Mouse (Mus musculus) cerebellum, adult 2 months (tissue): ENCODE results near the gene Gm49388. TPM values are rescaled to one million over a fixed set of nuclear protein-coding genes. Genes with fewer than 3 reads are reported as not detected.

Source experiments
- DNase-seq, 2 experiments: peaks; one replicate each; pipeline ENCODE4 v3.0.0; 2021
- H3K27ac ChIP-seq: fragments of 200-500 bp; 2 replicates; pipeline ENCODE4 v1.5.1; 2012; ENCODE audit warnings: low read length, control low read depth, inconsistent platforms; ENCODE audit not compliant: insufficient read depth
- H3K27me3 ChIP-seq: fragments of 200-500 bp; 2 replicates; pipeline ENCODE4 v1.6.1; 2012; ENCODE audit warnings: inconsistent platforms, mild to moderate bottlenecking, low read length, moderate library complexity; ENCODE audit not compliant: control insufficient read depth, insufficient read depth
- H3K4me1 ChIP-seq: fragments of 200-500 bp; 2 replicates; pipeline ENCODE4 v1.6.1; 2011; ENCODE audit warnings: low read length; ENCODE audit not compliant: control insufficient read depth, insufficient read depth
- H3K4me3 ChIP-seq: fragments of 200-500 bp; replicated peaks from 2 replicates; pipeline ENCODE3; 2011; ENCODE audit warnings: mild to moderate bottlenecking, low read depth, low read length, control low read depth; ENCODE audit not compliant: insufficient read depth
- CTCF ChIP-seq: fragments of 200-500 bp; IDR thresholded peaks from 2 replicates; pipeline ENCODE4 v1.5.1; 2011; ENCODE audit warnings: low read depth, mild to moderate bottlenecking, control low read depth, low read length, moderate library complexity, borderline replicate concordance; ENCODE audit not compliant: insufficient read depth
- POLR2A ChIP-seq: fragments of 200-500 bp; IDR thresholded peaks from 2 replicates; pipeline ENCODE4 v1.6.1; 2011; ENCODE audit warnings: low read length, control low read depth, borderline replicate concordance; ENCODE audit not compliant: insufficient read depth
- WGBS: fragments of 180-500 bp; shearing (Covaris S2); methylation state at CpG from one replicate; pipeline ENCODE4 v1.1.7; 2018; 5-methylcytosine and 5-hydroxymethylcytosine counted together
- polyA plus RNA-seq: library from polyadenylated mRNA; depleted of rRNA; stranded (reverse); fragments of >200 nt; gene quantifications from 2 replicates; pipeline ENCODE4 v1.2.3, GENCODE M21; 2012

The Gm49388 gene
- polyA plus RNA-seq, 1 experiment: 0.47 TPM

- no peak for DNase-seq
- Histone ChIP-seq H3K27ac (no peak overlapping the region), H3K4me1 (peaks cover 11% of the 10 kb centered on the region; the same call in 1 of the 2 replicates), H3K27me3 (no peaks in the 10 kb centered on the region), H3K4me3 (no peak overlapping the region)
- WGBS: 88% methylated on average over 3 of the region's 3 CpGs
- no peak for TF ChIP-seq CTCF
- no peak for TF ChIP-seq POLR2A
Measured at GRCm38 (mm10) chr7:127760478-127760877, 24.9 kb upstream of the Gm49388 start.

GRCm38 (mm10) chr7:127761026-127761425 lies 24.4 kb upstream of the Gm49388 start:
- Histone ChIP-seq H3K4me1 (peaks cover 8% of the 10 kb centered on the region; the same call in 1 of the 2 replicates), H3K4me3 (no peak overlapping the region), H3K27ac (no peak overlapping the region), H3K27me3 (no peaks in the 10 kb centered on the region)
- 18% methylated on average over 7 of the region's 7 CpGs for WGBS
- peak; percentile 69 to 79 for DNase-seq
- TF ChIP-seq CTCF (peak; percentile 94), POLR2A (no peak)

- DNase-seq: no peak
- Histone ChIP-seq H3K27me3 (no peaks in the 10 kb centered on the region), H3K4me1 (no peaks in the 10 kb centered on the region), H3K27ac (no peak overlapping the region), H3K4me3 (no peak overlapping the region)
- no peak for TF ChIP-seq CTCF
- no peak for TF ChIP-seq POLR2A
- WGBS: 92% methylated on average over 4 of the region's 4 CpGs
Measured at GRCm38 (mm10) chr7:127763642-127764041, 21.8 kb upstream of the Gm49388 start.

- 82% methylated on average over 2 of the region's 2 CpGs for WGBS
- Histone ChIP-seq H3K27ac (no peak overlapping the region), H3K4me3 (no peak overlapping the region), H3K27me3 (no peaks in the 10 kb centered on the region), H3K4me1 (no peaks in the 10 kb centered on the region)
- no peak for DNase-seq
- TF ChIP-seq POLR2A: no peak
- no peak for TF ChIP-seq CTCF
Measured at GRCm38 (mm10) chr7:127765756-127766155, 19.7 kb upstream of the Gm49388 start.

- 79% methylated on average over 17 of the region's 17 CpGs for WGBS
- no peak for DNase-seq
- TF ChIP-seq POLR2A: no peak
- no peak for TF ChIP-seq CTCF
Measured at GRCm38 (mm10) chr7:127766851-127767609, 18.4 kb upstream of the Gm49388 start.

GRCm38 (mm10) chr7:127767671-127768345 lies 17.6 kb upstream of the Gm49388 start:
- Histone ChIP-seq H3K4me3 (no peak overlapping the region), H3K27ac (no peak overlapping the region), H3K27me3 (no peaks in the 10 kb centered on the region), H3K4me1 (no peaks in the 10 kb centered on the region)
- TF ChIP-seq CTCF (no peak), POLR2A (no peak)
- 81% methylated on average over 19 of the region's 19 CpGs for WGBS
- DNase-seq: peak in 1 of 2 experiments; percentile 28

More at GRCm38 (mm10) chr7:127766851-127767609, 18.4 kb upstream of the Gm49388 start:
- no peaks in the 10 kb centered on the region for H3K27me3 ChIP-seq
- H3K27ac ChIP-seq: no peak overlapping the region
- H3K4me1 ChIP-seq: no peaks in the 10 kb centered on the region
- no peak overlapping the region for H3K4me3 ChIP-seq

GRCm38 (mm10) chr7:127768346-127768996 lies 16.9 kb upstream of the Gm49388 start:
- 54% methylated on average over 13 of the region's 13 CpGs for WGBS
- no peaks in the 10 kb centered on the region for H3K27me3 ChIP-seq
- TF ChIP-seq CTCF (0 out of 2 replicates have a peak, but pooled peaks have one; percentile 34), POLR2A (no peak)
- H3K4me1 ChIP-seq: no peaks in the 10 kb centered on the region
- DNase-seq: peak in 1 of 2 experiments; percentile 44
- H3K27ac ChIP-seq: no peak overlapping the region
- peak overlapping the region; percentile 23 for H3K4me3 ChIP-seq

- H3K4me1 ChIP-seq: peaks cover 1% of the 10 kb centered on the region; the same call in 1 of the 2 replicates
- H3K4me3 ChIP-seq: peak overlapping the region; percentile 85
- peak; percentile 92 to 94 for DNase-seq
- no peaks in the 10 kb centered on the region for H3K27me3 ChIP-seq
- no peak for TF ChIP-seq POLR2A
- no peak for TF ChIP-seq CTCF
- H3K27ac ChIP-seq: peak overlapping the region; percentile 67
- WGBS: 3% methylated on average over 16 of the region's 16 CpGs
Measured at GRCm38 (mm10) chr7:127768997-127769593, 16.3 kb upstream of the Gm49388 start.
